Mouse (Mus musculus): ENCODE data around the gene Prkab2. TPM values are rescaled to one million over a fixed set of nuclear protein-coding genes. Genes with fewer than 3 reads are reported as not detected.

Gene Prkab2
- polyA plus RNA-seq (2012; rRNA removed) = 12.2 and 12.7 TPM in 2 replicates

DNA sequence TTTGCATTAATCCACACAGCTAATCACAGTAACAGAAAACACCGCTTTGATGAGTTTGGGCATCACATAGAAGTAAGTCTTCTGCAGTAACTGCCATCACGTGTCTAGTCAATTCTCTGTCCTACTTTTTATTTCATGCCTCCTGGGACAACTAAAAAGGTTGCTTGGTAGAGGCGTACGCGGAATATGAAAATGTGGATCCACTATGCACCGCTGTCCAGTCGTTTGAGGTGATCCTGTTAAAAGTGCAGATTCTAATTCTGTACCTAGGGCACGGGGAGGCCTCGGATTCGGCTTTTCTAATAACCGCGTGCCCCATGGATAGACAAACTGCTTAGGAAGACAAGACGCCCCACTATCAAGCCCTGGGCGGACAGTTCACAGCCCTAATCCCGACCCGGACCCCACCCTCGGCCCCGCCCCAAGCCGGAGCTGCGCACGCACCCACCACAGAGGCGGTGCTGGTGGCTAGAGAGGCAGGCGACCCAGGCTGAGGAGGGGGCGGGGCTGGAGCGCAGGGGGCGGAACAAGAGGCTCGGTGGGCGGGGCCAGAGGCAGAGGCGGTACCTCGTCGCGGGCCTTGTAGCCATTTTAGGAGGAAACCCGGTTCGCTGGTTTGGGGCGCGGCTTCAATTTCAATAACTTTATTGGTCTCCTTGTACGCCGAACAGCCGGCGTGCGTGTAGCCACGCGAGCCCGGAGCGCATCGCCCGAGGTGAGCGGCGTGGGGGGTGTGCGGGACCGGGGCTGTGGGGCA lies at the start of gene Prkab2:
Prkab2 (plus strand) TSS at position 539 of the 757 bp plus-strand sequence.

DNA sequence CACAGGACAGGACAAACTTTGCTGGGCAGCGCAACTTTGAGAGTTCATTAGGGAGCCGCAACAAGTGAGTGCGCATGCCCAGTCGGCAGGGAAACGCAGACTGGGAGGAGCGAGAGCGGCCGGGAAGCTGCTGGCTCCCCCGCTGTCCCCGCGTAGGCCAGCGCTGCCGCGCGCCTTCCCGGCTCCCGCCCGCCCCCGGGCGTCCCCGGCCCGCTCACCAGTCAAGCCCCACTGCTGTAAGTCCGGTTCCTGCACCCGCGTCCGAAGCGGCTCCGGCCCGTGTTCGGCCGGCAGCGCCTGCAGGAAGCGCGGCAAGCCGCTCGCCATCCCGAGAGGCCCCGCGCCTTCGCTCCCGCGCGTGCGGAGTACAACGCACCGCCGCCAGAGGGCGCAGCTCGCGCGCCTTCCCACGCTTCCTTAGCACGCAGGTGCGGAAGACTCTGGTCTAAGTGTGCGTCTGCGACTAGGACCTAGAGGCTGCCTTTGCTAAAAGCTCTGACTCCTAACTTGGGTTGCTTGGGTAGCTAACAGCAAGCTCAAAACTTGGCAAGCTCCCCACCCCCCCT lies 48.1 kb upstream of the Prkab2 start, which contains the start of gene Chd1l:
Chd1l (minus strand) TSS at position 359 of the 566 bp plus-strand sequence.

DNA sequence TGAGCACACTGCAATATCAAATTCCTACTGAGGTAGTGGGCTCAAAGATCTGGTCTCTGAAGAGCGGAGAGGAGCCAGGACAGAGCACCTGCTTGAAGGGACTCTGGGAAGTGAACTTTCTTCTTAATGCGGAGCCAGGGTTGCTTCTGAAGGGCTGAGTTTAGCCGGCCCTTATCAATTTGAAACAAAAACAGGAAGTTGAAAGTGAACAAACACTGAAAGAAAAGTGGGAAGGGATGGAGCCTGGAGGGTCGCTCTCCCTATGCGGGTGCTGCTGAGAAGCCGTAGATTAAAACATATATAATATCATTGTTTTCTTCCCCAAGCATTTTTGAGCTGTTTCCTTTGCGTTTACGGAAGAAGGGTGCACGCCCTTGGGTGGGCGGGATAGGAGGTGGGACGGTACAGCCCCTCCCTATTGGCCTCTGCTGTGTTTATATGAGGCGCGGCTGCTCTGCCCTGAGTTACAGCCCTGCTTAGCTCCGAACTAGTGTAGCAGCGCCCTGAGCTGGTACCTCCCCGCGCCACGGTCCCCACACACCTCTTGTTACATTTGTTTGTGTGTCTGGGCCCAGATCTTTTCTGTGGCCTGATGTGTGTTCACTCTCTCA lies 29.5 kb upstream of the Prkab2 start, which contains the start of gene Fmo5:
Fmo5 (plus strand) TSS at position 414 of the 611 bp plus-strand sequence.

DNA sequence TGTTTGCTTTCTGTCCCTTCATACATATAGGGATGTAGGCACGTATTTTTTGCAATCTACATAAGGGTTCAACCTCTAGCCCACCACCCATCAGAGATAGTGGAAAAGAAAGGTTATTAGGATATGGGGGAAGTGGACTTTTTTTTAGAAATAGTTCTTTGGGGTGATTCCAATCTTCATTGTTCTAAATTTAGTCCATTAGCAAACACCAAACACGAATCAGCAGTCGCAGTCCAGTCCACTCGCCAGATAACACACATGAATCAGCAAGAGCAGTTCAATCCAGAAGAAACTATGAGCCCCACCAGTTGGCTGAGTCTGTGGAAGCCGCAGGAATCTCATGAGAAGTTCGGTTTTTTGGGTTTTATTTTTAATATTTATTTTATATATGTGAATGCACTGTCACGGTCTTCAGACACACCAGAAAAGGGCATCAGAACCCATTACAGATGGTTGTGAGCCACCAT lies 16.7 kb downstream of the Prkab2 start, which contains the start of gene Gm17651:
Gm17651 (minus strand) TSS at position 51 of the 467 bp plus-strand sequence.

Other genes starting within 250 kb of the Prkab2 start
- not detected in 2 replicates for gene Olfr1402, start 236.2 kb upstream of the Prkab2 start, polyA plus RNA-seq (2012; rRNA removed)
- gene Chd1l, start 48.0 kb upstream of the Prkab2 start, polyA plus RNA-seq (2012; rRNA removed) = 3.8 and 4.5 TPM in 2 replicates
- gene Fmo5, start 29.4 kb upstream of the Prkab2 start, polyA plus RNA-seq (2012; rRNA removed) = 4.2 and 4.4 TPM in 2 replicates
- not detected in 2 replicates for gene Gm17651, start 16.5 kb downstream of the Prkab2 start, polyA plus RNA-seq (2012; rRNA removed)
- gene Pde4dip, start 230.5 kb downstream of the Prkab2 start, polyA plus RNA-seq (2012; rRNA removed) = 14.0 and 17.8 TPM in 2 replicates
- 39.9 and 43.7 TPM in 2 replicates for gene Sec22b, start 243.0 kb downstream of the Prkab2 start, polyA plus RNA-seq (2012; rRNA removed)

All from ovary, adult 2 months (tissue).